Mouse (Mus musculus): ENCODE measurements around the gene Spag9.

Spag9 gene

GRCm38 (mm10) chr11:94063941-94064340 is 68.0 kb downstream of the Spag9 start:
- no peak for DNase-seq

GRCm38 (mm10) chr11:94070455-94070854 is 74.6 kb downstream of the Spag9 start:
- DNase-seq: no peak

GRCm38 (mm10) chr11:94073283-94073682 is 77.4 kb downstream of the Spag9 start:
- DNase-seq: peak; percentile 11

GRCm38 (mm10) chr11:94086966-94087365 is 91.1 kb downstream of the Spag9 start:
- DNase-seq: peak; percentile 90

- DNase-seq: no peak
Observed at GRCm38 (mm10) chr11:94090496-94090895, 94.6 kb downstream of the Spag9 start.

GRCm38 (mm10) chr11:94097489-94097888 is 101.6 kb downstream of the Spag9 start:
- no peak for DNase-seq

GRCm38 (mm10) chr11:94098840-94099239 is 102.9 kb downstream of the Spag9 start:
- no peak for DNase-seq

- no peak for DNase-seq
Observed at GRCm38 (mm10) chr11:94113795-94114194, 117.9 kb downstream of the Spag9 start.

GRCm38 (mm10) chr11:94115408-94115807 is 119.5 kb downstream of the Spag9 start:
- no peak for DNase-seq

GRCm38 (mm10) chr11:94116655-94117054 is 120.8 kb downstream of the Spag9 start:
- DNase-seq: no peak

GRCm38 (mm10) chr11:94117836-94118235 is 121.9 kb downstream of the Spag9 start:
- no peak for DNase-seq

- DNase-seq: peak; percentile 21
Observed at GRCm38 (mm10) chr11:94118612-94119011, 122.7 kb downstream of the Spag9 start.

- no peak for DNase-seq
Observed at GRCm38 (mm10) chr11:94120690-94121089, 124.8 kb downstream of the Spag9 start.

- DNase-seq: no peak
Observed at GRCm38 (mm10) chr11:94121501-94121900, 125.6 kb downstream of the Spag9 start.

- DNase-seq: no peak
Observed at GRCm38 (mm10) chr11:94122341-94123030, 126.6 kb downstream of the Spag9 start.

- DNase-seq: no peak
Observed at GRCm38 (mm10) chr11:94126701-94127100, 130.8 kb downstream of the Spag9 start.

- peak; percentile 89 for DNase-seq
Observed at GRCm38 (mm10) chr11:94127966-94128365, 132.1 kb downstream of the Spag9 start.

GRCm38 (mm10) chr11:94128506-94128905 is 132.6 kb downstream of the Spag9 start:
- no peak for DNase-seq

GRCm38 (mm10) chr11:94129261-94130059 is 133.6 kb downstream of the Spag9 start:
- peak; percentile 78 for DNase-seq

GRCm38 (mm10) chr11:94130118-94131095 is 134.5 kb downstream of the Spag9 start:
- no peak for DNase-seq

- peak; percentile 96 for DNase-seq
Observed at GRCm38 (mm10) chr11:94133344-94133955, 137.6 kb downstream of the Spag9 start.

GRCm38 (mm10) chr11:94134076-94134838 is 138.4 kb downstream of the Spag9 start:
- DNase-seq: peak; percentile 91

Data from lung, postnatal 36 days (tissue).